Mouse (Mus musculus) testis, postnatal 10 days (tissue): ENCODE measurements at regions not wholly inside any gene's neighbourhood (a gene's known extent, or its start where the extent isn't known, plus 50 kb on each side); places are given as distances from the start of the nearest gene placed in this dataset.
"Not testable (repeated sequence)": the region's sequence is repeated elsewhere in the genome, so short reads cannot be mapped to it uniquely, and the experiment has no call there.

Experiments
- DNase-seq: peaks from one replicate; pipeline ENCODE4 v3.0.0; 2021; ENCODE audit warnings: low spot score

- DNase-seq, result no peak
These were observed 175.9 kb upstream of the Afdn start for GRCm38 (mm10) chr17:13584394-13584793.

GRCm38 (mm10) chr17:13590240-13590837 is 170.0 kb upstream of the Afdn start:
- DNase-seq, result not testable (repeated sequence)
